Comparison of ENCODE assay signal across 9 mouse cellular contexts in genomic region chr2:28680710-28681109, GRCm38 (mm10). TPM values are rescaled to one million over a fixed set of nuclear protein-coding genes. Genes with fewer than 3 reads are reported as not detected.
DNase-seq lines count a peak whose midpoint lies in the region; ATAC-seq lines count a peak whose summit lies in the region.
"Had no signal": no experiment of that assay in that cellular context is flagged by ENCODE, and none has a peak within 500 bp of the region (broad histone marks: within the 10 kb centered on the region; RNA-seq: fewer than 3 reads in every experiment).

No protein-coding gene starts in this region.

- no peak overlapping the region for H3K4me2 ChIP-seq in kidney, embryonic 15.5 days
- H3K4me2 ChIP-seq: neural tube, embryonic 12.5 days had no signal

- peak; percentile 22 for DNase-seq in kidney, adult 18-20 months
- peak; percentile 11 for DNase-seq in thymus, postnatal 14 days
- no peak for DNase-seq in thymus, postnatal 10 days (ENCODE audit: low spot score in 2 of 2)
- DNase-seq in embryo, embryonic 10 days (ENCODE audit: low spot score): peak; percentile 29
- DNase-seq in retina, embryonic 14.5 days (ENCODE audit: low spot score): peak; percentile 75
- no peak for DNase-seq in gastrocnemius, adult 18-20 months (ENCODE audit: low spot score)

- H3K27me3 ChIP-seq in kidney, embryonic 15.5 days: no peaks in the 10 kb centered on the region
- H3K27me3 ChIP-seq: neural tube, embryonic 12.5 days had no signal

- ATAC-seq in kidney, embryonic 15.5 days (replicated peaks; ENCODE audit: low FRiP score): no peak
- no peak for ATAC-seq in activated CD4-positive, CD25-positive, alpha-beta regulatory T cell, adult 4 months

- H3K27ac ChIP-seq in kidney, embryonic 15.5 days: no peak overlapping the region
- H3K27ac ChIP-seq: neural tube, embryonic 12.5 days had no signal

- 28% methylated on average over 4 of the region's 4 CpGs for WGBS in kidney, embryonic 15.5 days

- no peaks in the 10 kb centered on the region for H3K9me3 ChIP-seq in kidney, embryonic 15.5 days (replicated peaks)
- H3K9me3 ChIP-seq: neural tube, embryonic 12.5 days had no signal

- peaks cover 100% of the 10 kb centered on the region for H3K36me3 ChIP-seq in kidney, embryonic 15.5 days

- H3K4me3 ChIP-seq in kidney, embryonic 15.5 days (replicated peaks): no peak overlapping the region
- H3K4me3 ChIP-seq: neural tube, embryonic 12.5 days had no signal

- H3K9ac ChIP-seq in kidney, embryonic 15.5 days: no peak overlapping the region
- H3K9ac ChIP-seq: neural tube, embryonic 12.5 days had no signal

- H3K4me1 ChIP-seq in kidney, embryonic 15.5 days: no peaks in the 10 kb centered on the region
- H3K4me1 ChIP-seq: neural tube, embryonic 12.5 days had no signal

RNA-seq across cellular contexts. Expression of gene Spaca9, which starts 18.8 kb away (rescaled TPM):
- 2.7 and 3.0 TPM in 2 replicates for polyA plus RNA-seq in kidney, embryonic 15.5 days (2015; fragmentation: Nextera tagmentation; extraction: Ambion mirVana)
- 1 to 10 TPM in 1 of 2 experiments, not detected in 1; 1.4 TPM for polyA plus RNA-seq in activated CD4-positive, CD25-positive, alpha-beta regulatory T cell, adult 4 months (2017; shearing (Covaris generic))
- not detected for total RNA-seq in gastrocnemius, adult 18-20 months (2021)

RNA-seq across cellular contexts. Expression of gene Ak8, which starts 19.3 kb away (rescaled TPM):
- polyA plus RNA-seq in kidney, embryonic 15.5 days (2015; fragmentation: Nextera tagmentation; extraction: Ambion mirVana): 0.99 and 1.0 TPM in 2 replicates
- not detected for polyA plus RNA-seq in activated CD4-positive, CD25-positive, alpha-beta regulatory T cell, adult 4 months (2017; shearing (Covaris generic))
- total RNA-seq in gastrocnemius, adult 18-20 months (2021): not detected

RNA-seq across cellular contexts. Expression of gene Tsc1, which starts 39.7 kb away (rescaled TPM):
- 18.4 and 22.9 TPM in 2 replicates for polyA plus RNA-seq in kidney, embryonic 15.5 days (2015; fragmentation: Nextera tagmentation; extraction: Ambion mirVana)
- 10 to 100 TPM; 13.9 to 16.2 TPM for polyA plus RNA-seq in activated CD4-positive, CD25-positive, alpha-beta regulatory T cell, adult 4 months (2017; shearing (Covaris generic))
- total RNA-seq in gastrocnemius, adult 18-20 months (2021): 10 to 100 TPM; 40.6 to 45.6 TPM

RNA-seq across cellular contexts. Expression of gene Gfi1b, which starts 58.9 kb away (rescaled TPM):
- 0.69 and 1.1 TPM in 2 replicates for polyA plus RNA-seq in kidney, embryonic 15.5 days (2015; fragmentation: Nextera tagmentation; extraction: Ambion mirVana)
- polyA plus RNA-seq in activated CD4-positive, CD25-positive, alpha-beta regulatory T cell, adult 4 months (2017; shearing (Covaris generic)): under 1 TPM; 0.20 to 0.85 TPM
- not detected for total RNA-seq in gastrocnemius, adult 18-20 months (2021)

Comparison
In these comparisons a context has a peak if more than half of its experiments do, and no peak if none do; other contexts are left out.
1. DNase-seq: peak in kidney, adult 18-20 months (single experiment), thymus, postnatal 14 days (single experiment), embryo, embryonic 10 days (single experiment) and retina, embryonic 14.5 days (single experiment); none in thymus, postnatal 10 days (0 of 2) and gastrocnemius, adult 18-20 months (single experiment).